ENCODE assay signal across 19 mouse cellular contexts in the genomic region with DNA sequence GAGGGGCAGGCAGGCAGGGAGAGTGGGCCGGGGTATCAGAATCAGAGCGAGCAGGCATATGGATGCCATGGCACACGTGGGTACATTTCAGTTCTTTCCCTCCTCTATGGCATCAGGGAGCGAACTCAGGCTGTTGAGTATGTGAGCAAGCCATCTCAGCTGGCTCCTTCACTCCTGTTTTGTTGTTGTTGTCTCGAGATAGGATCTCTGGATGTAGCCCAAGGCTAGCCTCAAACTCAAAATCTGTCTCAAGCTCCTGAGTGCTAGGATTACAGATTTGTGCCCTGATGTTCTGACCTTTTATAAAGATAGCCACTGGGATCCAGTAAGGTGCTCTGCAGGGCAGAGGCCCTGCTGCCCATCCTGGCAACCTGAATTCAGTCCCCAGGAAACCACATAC. TPM values are rescaled to one million over a fixed set of nuclear protein-coding genes. Genes with fewer than 3 reads are reported as not detected.
DNase-seq lines count a peak whose midpoint lies in the region; ATAC-seq lines count a peak whose summit lies in the region.
"Had no signal": no experiment of that assay in that cellular context is flagged by ENCODE, and none has a peak within 500 bp of the region (broad histone marks: within the 10 kb centered on the region; RNA-seq: fewer than 3 reads in every experiment).

No protein-coding gene starts in this region.

- H3K4me1 ChIP-seq in brown adipose tissue, adult 24 weeks (ENCODE audit: control insufficient read depth, insufficient read depth, insufficient read length, low read length) = peaks cover 22% of the 10 kb centered on the region
- H3K4me1 ChIP-seq: hindbrain, embryonic 13.5 days had no signal

- no peak for ATAC-seq in erythroblast, adult 5-6 weeks (replicated peaks; ENCODE audit: low FRiP score, poor library complexity, severe bottlenecking)
- ATAC-seq: forebrain, embryonic 14.5 days; hindbrain, embryonic 16.5 days; intestine, postnatal 0 days; Patski had no signal

- intact Hi-C loops in heart, postnatal 36 days (cut with DNase I) = loop anchor here (5.0 kb wide), 1 partner anchor 36 kb away; a partner anchor contains a TSS
- intact Hi-C loops in left cerebral cortex, postnatal 10 days (cut with DNase I) = no loop called here

- peak; percentile 28 for DNase-seq in gastrocnemius, adult 18-20 months (ENCODE audit: low spot score)
- DNase-seq in gastrocnemius, postnatal 4 days (ENCODE audit: low spot score in 2 of 2) = no peak
- peak; percentile 76 for DNase-seq in heart, adult 11 months
- DNase-seq in heart, postnatal 36 days = no peak
- DNase-seq in left cerebral cortex, postnatal 10 days (ENCODE audit: extremely low spot score in 1 of 2, low spot score in 2 of 2) = no peak
- DNase-seq: adrenal gland, postnatal 10 days; adrenal gland, postnatal 36 days; cerebellum, adult 11 months; cerebellum, adult 8-10 months; cerebellum, postnatal 10 days; kidney, adult 2 months had no signal

- no peak overlapping the region for H3K4me3 ChIP-seq in brown adipose tissue, adult 24 weeks (ENCODE audit: insufficient read depth, low read depth, low read length)
- H3K4me3 ChIP-seq: hindbrain, embryonic 10.5 days; hindbrain, embryonic 13.5 days had no signal

- H3K27ac ChIP-seq in brown adipose tissue, adult 24 weeks (replicated peaks; ENCODE audit: low read depth, low read length) = 0 out of 2 replicates have a peak overlapping the region, but pooled peaks have one; percentile 12
- H3K27ac ChIP-seq: hindbrain, embryonic 10.5 days; hindbrain, embryonic 13.5 days had no signal

RNA-seq across cellular contexts. Expression of a gene that starts 34.8 kb away (rescaled TPM):
- total RNA-seq in gastrocnemius, adult 18-20 months (2021) = 10 to 100 TPM; 13.2 to 14.5 TPM
- total RNA-seq in gastrocnemius, postnatal 4 days (2021) = 10 to 100 TPM; 32.7 to 35.2 TPM
- total RNA-seq in heart, postnatal 36 days (2021) = 10 to 100 TPM; 24.6 to 25.4 TPM
- 10.2 and 13.6 TPM in 2 replicates for polyA plus RNA-seq in brown adipose tissue, adult 24 weeks (2012; ENCODE audit: insufficient read depth, insufficient read length, missing spikeins)
- 10 to 100 TPM; 28.9 to 32.4 TPM for total RNA-seq in left cerebral cortex, postnatal 10 days (2021)
- total RNA-seq in erythroblast, adult 5-6 weeks (2015; ENCODE audit: low replicate concordance) = 9.8 and 10.2 TPM in 2 replicates
- 7.4 and 18.0 TPM in 2 replicates for total RNA-seq in erythroblast, adult 5-6 weeks (2017; ENCODE audit: low replicate concordance)

Comparison
In these comparisons a context has a peak if more than half of its experiments do, and no peak if none do; other contexts are left out.
1. DNase-seq: peak in gastrocnemius, adult 18-20 months (single experiment) and heart, adult 11 months (single experiment); none in gastrocnemius, postnatal 4 days (0 of 2), heart, postnatal 36 days (0 of 2) and left cerebral cortex, postnatal 10 days (0 of 2).